Mouse (Mus musculus) forebrain, embryonic 11.5 days (tissue): ENCODE measurements around the gene Vrk2. TPM values are rescaled to one million over a fixed set of nuclear protein-coding genes. Genes with fewer than 3 reads are reported as not detected.

Experiments used
- ATAC-seq: fragments of 200-750 bp; cut with Nextera tagmentation; replicated peaks from 2 replicates; pipeline ENCODE4 v1.8.0; 2017; ENCODE audit warnings: moderate TSS enrichment; ENCODE audit not compliant: low FRiP score
- DNase-seq: peaks from one replicate; pipeline ENCODE4 v3.0.0-alpha.2; 2017; ENCODE audit warnings: low spot score
- H3K27ac ChIP-seq: fragments of 300-500 bp; sonication (generic); 2 replicates; pipeline ENCODE4 v1.5.1; 2014; ENCODE audit warnings: low read depth, low read length
- H3K27me3 ChIP-seq: fragments of 300-500 bp; sonication (generic); 2 replicates; pipeline ENCODE4 v1.6.1; 2014; ENCODE audit warnings: mild to moderate bottlenecking, low read length, mixed read lengths; ENCODE audit not compliant: control insufficient read depth, insufficient read depth
- H3K36me3 ChIP-seq: fragments of 300-500 bp; sonication (generic); 2 replicates; pipeline ENCODE4 v1.6.1; 2014; ENCODE audit warnings: mild to moderate bottlenecking, low read length, moderate library complexity, mixed read lengths; ENCODE audit not compliant: control insufficient read depth, insufficient read depth
- H3K4me1 ChIP-seq: fragments of 300-500 bp; sonication (generic); replicated peaks from 2 replicates; pipeline ENCODE4 v1.6.1; 2014; ENCODE audit warnings: low read length, mixed read lengths; ENCODE audit not compliant: control insufficient read depth, insufficient read depth
- H3K4me2 ChIP-seq: fragments of 300-500 bp; sonication (generic); 2 replicates; pipeline ENCODE4 v1.6.1; 2014; ENCODE audit warnings: low read depth, mild to moderate bottlenecking, low read length, moderate library complexity, mixed read lengths; ENCODE audit not compliant: severe bottlenecking
- H3K4me3 ChIP-seq: fragments of 300-500 bp; sonication (generic); 2 replicates; pipeline ENCODE4 v1.5.1; 2014; ENCODE audit warnings: low read depth, low read length
- H3K9ac ChIP-seq: fragments of 300-500 bp; sonication (generic); 2 replicates; pipeline ENCODE4 v1.6.1; 2014; ENCODE audit warnings: low read length
- H3K9me3 ChIP-seq: fragments of 300-500 bp; sonication (generic); 2 replicates; pipeline ENCODE4 v1.6.1; 2016; ENCODE audit warnings: low read length, mixed read lengths; ENCODE audit not compliant: control insufficient read depth
- WGBS: fragments of 180-500 bp; shearing (Covaris S2); extraction: QIAGEN DNeasy Blood & Tissue Kit; methylation state at CpG from one replicate; pipeline ENCODE4 v1.1.7; 2014; 5-methylcytosine and 5-hydroxymethylcytosine counted together
- polyA plus RNA-seq: library from polyadenylated mRNA; unstranded; fragments of >200 nt; fragmentation: Nextera tagmentation; extraction: Ambion mirVana; gene quantifications from 2 replicates; pipeline ENCODE4 v1.2.1, GENCODE M21; 2014

Vrk2 gene
- polyA plus RNA-seq, result 20.8 and 23.6 TPM in 2 replicates

DNA sequence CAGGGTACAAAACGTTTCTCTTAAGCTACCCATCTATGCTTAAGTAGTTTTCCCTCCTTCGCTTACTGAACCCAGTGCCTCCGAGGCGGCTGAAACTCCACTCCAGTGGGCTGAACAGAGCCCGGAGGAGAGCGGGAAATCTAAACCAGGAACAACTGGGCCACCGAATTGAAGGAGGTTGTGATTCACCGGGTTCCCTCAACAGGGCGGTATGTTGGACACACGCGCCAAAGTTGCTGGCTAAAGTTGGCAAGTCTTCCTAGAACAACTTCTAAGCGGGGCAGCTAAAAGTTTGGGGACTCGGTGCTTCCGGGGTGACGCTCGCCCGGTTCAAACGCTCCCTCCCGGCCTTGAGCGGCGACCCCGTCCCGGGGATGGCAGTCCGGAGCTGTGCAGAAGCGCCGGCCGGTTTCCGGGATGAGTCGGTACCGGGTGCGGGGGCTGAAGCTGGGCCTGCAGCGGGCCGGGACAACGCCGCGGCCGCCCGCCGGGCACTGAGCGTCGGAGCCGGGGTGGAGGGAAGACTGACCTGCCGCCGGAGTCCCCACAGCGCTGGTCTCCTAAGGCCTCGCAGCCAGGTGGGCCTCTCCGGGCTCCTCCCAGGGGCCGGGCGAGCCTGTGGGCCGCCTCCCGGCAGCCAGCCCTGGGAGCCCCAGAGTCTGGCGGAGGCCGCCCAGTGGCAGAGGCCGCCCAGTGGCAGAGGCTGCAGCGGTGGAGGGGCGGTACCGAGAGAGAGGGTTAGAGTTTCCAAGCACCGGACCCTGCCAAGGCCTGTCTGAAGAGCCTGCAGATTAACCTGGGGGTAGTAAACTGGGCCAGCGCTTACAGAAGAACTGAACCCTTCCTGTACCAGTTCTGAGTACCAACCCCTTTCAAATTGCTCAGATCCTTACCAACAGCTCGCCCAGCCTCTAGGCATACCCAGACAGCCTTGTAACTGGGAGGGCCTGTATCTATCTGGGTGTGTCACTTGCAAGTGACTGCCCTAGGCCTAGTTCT, at the start of gene Vrk2, which contains the start of gene Gm6899:
Vrk2 (minus strand) TSS at position 939 of the 999 bp plus-strand sequence.
Gm6899 (plus strand) TSS at position 181 of the 999 bp plus-strand sequence.
- Histone ChIP-seq H3K4me1 (no peaks in the 10 kb centered on the region), H3K4me3 (peak within 1 kb of the TSS; percentile 65), H3K27me3 (no peaks in the 10 kb centered on the region), H3K36me3 (no peaks in the 10 kb centered on the region), H3K27ac (no peak within 1 kb of the TSS), H3K9me3 (no peaks in the 10 kb centered on the region), H3K9ac (peak within 1 kb of the TSS; percentile 75), H3K4me2 (peak within 1 kb of the TSS; percentile 70)
- DNase-seq, result peak; percentile 92
- WGBS, result under 1% methylated on average over 60 of the region's 60 CpGs
- peak; percentile 98 for ATAC-seq

DNA sequence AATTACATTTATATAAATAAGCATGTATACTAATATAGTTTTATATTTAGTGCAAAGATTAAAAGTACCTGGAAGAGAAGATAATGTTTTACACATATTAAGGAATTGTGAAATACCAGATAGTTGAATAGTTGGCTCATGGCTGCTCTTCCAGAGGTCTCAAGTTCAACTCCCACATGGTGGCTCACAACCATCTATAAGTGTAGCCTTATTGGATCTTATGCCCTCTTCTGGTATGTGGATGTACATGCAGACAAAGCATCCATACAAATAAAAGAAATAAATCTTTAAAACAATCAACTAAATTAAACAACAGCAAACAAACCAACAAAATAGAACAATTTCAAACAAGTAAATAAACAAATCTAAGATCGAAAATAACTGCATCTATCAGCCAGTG, 48.3 kb upstream of the Vrk2 start:
- H3K4me3 ChIP-seq, result no peak overlapping the region

DNA sequence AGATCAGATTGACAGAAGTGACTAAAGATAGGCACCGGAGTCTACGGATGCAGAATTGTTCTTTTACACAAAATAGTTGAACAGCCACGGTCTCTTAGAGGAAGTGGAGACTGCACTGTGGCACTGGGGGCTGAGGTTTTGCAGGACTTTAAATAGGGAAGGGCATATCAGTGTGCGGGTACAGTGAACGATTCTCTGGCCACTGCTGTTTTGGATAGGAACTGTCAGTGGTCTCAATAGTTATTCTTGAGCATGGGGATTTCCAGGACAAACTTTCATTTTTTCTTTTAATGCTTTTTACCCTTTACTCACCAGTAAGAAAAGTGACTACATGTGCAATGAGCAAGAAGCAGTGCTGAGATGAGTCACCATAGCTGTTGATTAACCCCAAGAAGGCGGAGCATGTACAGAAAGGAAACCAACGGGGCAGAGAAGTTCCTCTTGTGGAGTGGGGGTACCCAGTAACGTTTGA, 46.6 kb upstream of the Vrk2 start:
- H3K27ac ChIP-seq, result no peak overlapping the region
- no peaks in the 10 kb centered on the region for H3K36me3 ChIP-seq
- H3K9me3 ChIP-seq, result no peaks in the 10 kb centered on the region; the same call in 1 of the 2 replicates
- H3K4me2 ChIP-seq, result no peak overlapping the region
- no peak overlapping the region for H3K9ac ChIP-seq
- ATAC-seq, result no peak
- no peak for DNase-seq
- no peaks in the 10 kb centered on the region for H3K4me1 ChIP-seq
- no peak overlapping the region for H3K4me3 ChIP-seq
- H3K27me3 ChIP-seq, result no peaks in the 10 kb centered on the region
- 79% methylated on average over 8 of the region's 8 CpGs for WGBS

More for the DNA sequence above, 48.3 kb upstream of the Vrk2 start:
- Histone ChIP-seq H3K36me3 (no peaks in the 10 kb centered on the region), H3K27ac (no peak overlapping the region), H3K9me3 (no peaks in the 10 kb centered on the region; the same call in 1 of the 2 replicates), H3K4me2 (no peak overlapping the region), H3K27me3 (no peaks in the 10 kb centered on the region), H3K9ac (no peak overlapping the region), H3K4me1 (no peaks in the 10 kb centered on the region)
- ATAC-seq (no peak), DNase-seq (no peak)
- WGBS, result 85% methylated on average over 1 of the region's 1 CpGs

DNA sequence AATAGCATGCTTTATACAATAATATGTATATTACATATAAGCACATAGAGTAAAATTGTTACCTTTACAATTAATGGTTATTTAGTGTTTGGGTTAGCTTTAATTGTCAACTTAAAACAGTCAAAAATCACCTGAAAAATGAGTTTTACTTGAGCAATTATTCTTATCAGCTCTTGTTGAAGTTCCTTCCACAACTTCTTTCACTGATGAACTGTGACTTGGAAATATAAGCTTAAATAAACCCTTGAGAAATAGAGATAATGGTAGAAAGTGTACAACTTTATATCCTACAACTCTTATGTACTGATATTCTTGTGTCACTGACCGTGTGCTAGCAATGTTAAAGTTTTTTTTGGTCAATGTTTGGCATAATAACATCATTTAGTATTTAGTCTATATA, 42.4 kb upstream of the Vrk2 start:
- Histone ChIP-seq H3K27me3 (no peaks in the 10 kb centered on the region), H3K4me2 (no peak overlapping the region), H3K9ac (no peak overlapping the region), H3K36me3 (no peaks in the 10 kb centered on the region), H3K4me3 (no peak overlapping the region), H3K9me3 (no peaks in the 10 kb centered on the region), H3K4me1 (no peaks in the 10 kb centered on the region), H3K27ac (no peak overlapping the region)
- DNase-seq (no peak), ATAC-seq (no peak)
- WGBS, result 91% methylated on average over 1 of the region's 1 CpGs

GRCm38 (mm10) chr11:26622727-26623126, 28.9 kb upstream of the Vrk2 start:
- H3K27ac ChIP-seq, result no peak overlapping the region
- ATAC-seq (no peak), DNase-seq (no peak)
- 90% methylated on average over 5 of the region's 5 CpGs for WGBS
- H3K9me3 ChIP-seq, result no peaks in the 10 kb centered on the region
- no peak overlapping the region for H3K9ac ChIP-seq
- no peaks in the 10 kb centered on the region for H3K4me1 ChIP-seq
- no peaks in the 10 kb centered on the region for H3K27me3 ChIP-seq
- no peak overlapping the region for H3K4me2 ChIP-seq
- no peak overlapping the region for H3K4me3 ChIP-seq
- no peaks in the 10 kb centered on the region for H3K36me3 ChIP-seq

DNA sequence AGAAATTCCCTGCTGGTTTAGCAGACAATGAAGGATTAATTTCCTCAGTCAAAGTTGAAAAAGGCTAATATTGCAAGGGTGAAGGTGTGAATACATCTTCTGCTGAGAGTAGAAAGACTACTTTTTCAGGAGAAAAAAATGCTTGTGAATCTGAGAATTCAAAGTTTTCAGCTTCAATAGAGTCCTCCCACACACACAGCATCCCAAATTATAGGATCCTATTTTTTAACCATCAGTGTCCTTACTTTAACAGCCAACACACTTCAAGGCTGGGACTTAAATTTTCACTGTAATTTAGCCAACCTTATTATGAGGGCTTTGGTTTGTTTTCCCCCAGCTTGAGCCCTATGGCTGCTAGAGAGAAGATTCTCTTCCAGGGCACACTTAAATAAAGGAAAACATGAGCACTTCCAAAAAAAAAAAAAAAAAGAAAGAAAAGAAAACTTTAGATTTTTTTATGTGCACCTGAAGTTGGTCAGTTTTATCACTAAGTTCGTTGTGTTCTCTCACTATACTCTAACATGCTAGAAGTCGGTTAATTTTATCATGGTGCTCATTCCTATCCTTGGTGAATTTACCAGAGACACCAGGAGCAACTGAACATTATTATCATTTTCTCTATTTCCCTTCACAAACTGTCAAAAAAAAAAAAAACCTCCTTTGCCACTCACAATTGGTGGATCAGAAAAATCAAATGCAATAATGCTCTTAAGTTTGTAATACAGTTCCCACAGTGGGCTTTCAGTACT, 24.9 kb upstream of the Vrk2 start:
- Histone ChIP-seq H3K4me1 (no peaks in the 10 kb centered on the region), H3K27ac (no peak overlapping the region), H3K4me2 (no peak overlapping the region), H3K36me3 (no peaks in the 10 kb centered on the region), H3K27me3 (no peaks in the 10 kb centered on the region), H3K4me3 (no peak overlapping the region), H3K9ac (no peak overlapping the region), H3K9me3 (no peaks in the 10 kb centered on the region)
- WGBS, result 88% methylated on average over 2 of the region's 2 CpGs
- ATAC-seq, result no peak
- no peak for DNase-seq

DNA sequence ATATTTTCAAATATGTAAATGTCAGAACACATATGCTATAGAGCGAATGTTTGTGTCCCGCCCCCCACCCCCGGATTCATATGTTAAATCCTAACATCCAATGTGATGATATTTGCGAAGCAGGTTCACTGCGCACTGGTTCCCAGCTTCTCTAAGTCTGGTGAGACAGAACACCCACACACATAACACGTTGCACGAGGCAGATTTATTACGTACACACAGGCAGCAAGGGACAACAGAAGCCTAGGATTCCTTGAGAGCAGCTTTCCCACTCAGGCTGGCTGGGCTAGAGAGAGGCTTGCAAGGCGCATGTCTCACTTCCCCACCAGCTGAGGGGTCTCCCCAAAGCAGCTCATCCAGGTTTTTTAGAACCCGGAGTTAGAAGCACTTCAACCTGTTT, 15.0 kb upstream of the Vrk2 start:
- H3K4me2 ChIP-seq, result no peak overlapping the region
- no peaks in the 10 kb centered on the region for H3K27me3 ChIP-seq
- no peaks in the 10 kb centered on the region for H3K9me3 ChIP-seq
- DNase-seq, result no peak
- no peak overlapping the region for H3K27ac ChIP-seq
- H3K36me3 ChIP-seq, result no peaks in the 10 kb centered on the region
- ATAC-seq, result no peak; the same call in 1 of the 2 replicates
- WGBS, result 70% methylated on average over 10 of the region's 10 CpGs
- H3K4me1 ChIP-seq, result no peaks in the 10 kb centered on the region; the same call in 1 of the 2 replicates
- no peak overlapping the region for H3K4me3 ChIP-seq
- no peak overlapping the region for H3K9ac ChIP-seq

GRCm38 (mm10) chr11:26604061-26604655, 10.4 kb upstream of the Vrk2 start:
- no peak for DNase-seq
- no peaks in the 10 kb centered on the region; the same call in 1 of the 2 replicates for H3K4me1 ChIP-seq
- H3K9me3 ChIP-seq, result no peaks in the 10 kb centered on the region
- H3K27ac ChIP-seq, result no peak overlapping the region
- H3K9ac ChIP-seq, result no peak overlapping the region
- H3K27me3 ChIP-seq, result no peaks in the 10 kb centered on the region
- no peak for ATAC-seq
- WGBS, result 84% methylated on average over 1 of the region's 1 CpGs
- H3K36me3 ChIP-seq, result no peaks in the 10 kb centered on the region
- no peak overlapping the region for H3K4me2 ChIP-seq
- H3K4me3 ChIP-seq, result no peak overlapping the region
